Mouse (Mus musculus) urinary bladder, postnatal 25 days (tissue): ENCODE results near the gene Zcchc2.

Experiments
- DNase-seq: peaks from one replicate; pipeline ENCODE4 v3.0.0; 2022; ENCODE audit warnings: low spot score

The Zcchc2 gene

GRCm38 (mm10) chr1:105988903-105989639 is 1.1 kb upstream of the Zcchc2 start:
- no peak for DNase-seq

GRCm38 (mm10) chr1:105989640-105989984 is 594 bp upstream of the Zcchc2 start:
- DNase-seq, result no peak

- peak; percentile 61 for DNase-seq
Observed at GRCm38 (mm10) chr1:105990911-105991761, 930 bp downstream of the Zcchc2 start.

GRCm38 (mm10) chr1:105991931-105992837 is 2.0 kb downstream of the Zcchc2 start:
- DNase-seq, result no peak

GRCm38 (mm10) chr1:105993196-105993595 is 3.0 kb downstream of the Zcchc2 start:
- DNase-seq, result no peak

GRCm38 (mm10) chr1:105993601-105994209 is 3.5 kb downstream of the Zcchc2 start:
- DNase-seq, result peak; percentile 77

GRCm38 (mm10) chr1:105995966-105996365 is 5.8 kb downstream of the Zcchc2 start:
- no peak for DNase-seq

GRCm38 (mm10) chr1:105997282-105997681 is 7.1 kb downstream of the Zcchc2 start:
- no peak for DNase-seq

GRCm38 (mm10) chr1:105999802-106000201 is 9.6 kb downstream of the Zcchc2 start:
- DNase-seq, result no peak

- no peak for DNase-seq
Observed at GRCm38 (mm10) chr1:106007581-106007980, 17.4 kb downstream of the Zcchc2 start.

GRCm38 (mm10) chr1:106011097-106011496 is 20.9 kb downstream of the Zcchc2 start:
- DNase-seq, result no peak

- no peak for DNase-seq
Observed at GRCm38 (mm10) chr1:106013759-106014158, 23.6 kb downstream of the Zcchc2 start.

GRCm38 (mm10) chr1:106016262-106016661 is 26.1 kb downstream of the Zcchc2 start:
- no peak for DNase-seq

- no peak for DNase-seq
Observed at GRCm38 (mm10) chr1:106019854-106020253, 29.6 kb downstream of the Zcchc2 start.

- no peak for DNase-seq
Observed at GRCm38 (mm10) chr1:106022998-106023397, 32.8 kb downstream of the Zcchc2 start.

- DNase-seq, result no peak
Observed at GRCm38 (mm10) chr1:106024254-106024653, 34.0 kb downstream of the Zcchc2 start.

GRCm38 (mm10) chr1:106024778-106025177 is 34.6 kb downstream of the Zcchc2 start:
- DNase-seq, result no peak

- DNase-seq, result no peak
Observed at GRCm38 (mm10) chr1:106029769-106030168, 39.6 kb downstream of the Zcchc2 start.

GRCm38 (mm10) chr1:106030331-106030730 is 40.1 kb downstream of the Zcchc2 start:
- DNase-seq, result no peak

GRCm38 (mm10) chr1:106030886-106031285 is 40.7 kb downstream of the Zcchc2 start:
- no peak for DNase-seq

GRCm38 (mm10) chr1:106031908-106032307 is 41.7 kb downstream of the Zcchc2 start:
- DNase-seq, result no peak

- DNase-seq, result no peak
Observed at GRCm38 (mm10) chr1:106034776-106035175, 44.6 kb downstream of the Zcchc2 start.
